Mouse (Mus musculus): ENCODE results near the gene Xdh. TPM values are rescaled to one million over a fixed set of nuclear protein-coding genes. Genes with fewer than 3 reads are reported as not detected.

Xdh gene
- total and polyA plus RNA-seq, 3 experiments = 2.0 to 14.5 TPM; not detected in 1

GRCm38 (mm10) chr17:73933616-73934015, 16.4 kb downstream of the Xdh start:
- no peak overlapping the region for H3K4me3 ChIP-seq (ENCODE audit: control insufficient read depth in 1 of 2, insufficient read depth in 1 of 2, low read depth in 2 of 2, low read length in 2 of 2)
- no peak overlapping the region for H3K9ac ChIP-seq (ENCODE audit: control insufficient read depth, low read depth, low read length, poor library complexity, severe bottlenecking)
- no peak for TF ChIP-seq NELFE (IDR thresholded peaks at IDR 0.05; ENCODE audit: low read depth, low read length)
- TF ChIP-seq RAD21 (IDR thresholded peaks at IDR 0.05; ENCODE audit: low read depth, low read length) = no peak
- TF ChIP-seq UBTF (IDR thresholded peaks at IDR 0.05; ENCODE audit: borderline replicate concordance, insufficient read depth, low read depth, low read length) = no peak
- no peak for TF ChIP-seq POLR2A (IDR thresholded peaks at IDR 0.05; ENCODE audit: control insufficient read depth in 1 of 2, insufficient read depth in 1 of 2, low read depth in 1 of 2, low read length in 2 of 2, poor library complexity in 1 of 2)
- TF ChIP-seq MYC (IDR thresholded peaks at IDR 0.05; ENCODE audit: low read depth, low read length) = no peak
- TF ChIP-seq ETS1 (IDR thresholded peaks at IDR 0.05; ENCODE audit: low read depth, low read length) = no peak
- TF ChIP-seq SIN3A (IDR thresholded peaks at IDR 0.05; ENCODE audit: low read length) = no peak
- TF ChIP-seq POLR2AphosphoS2 (IDR thresholded peaks at IDR 0.05; ENCODE audit: low read length) = no peak
- TF ChIP-seq RCOR1 (IDR thresholded peaks at IDR 0.05; ENCODE audit: low read depth, low read length) = no peak
- no peak for TF ChIP-seq CHD1 (IDR thresholded peaks at IDR 0.05; ENCODE audit: low read depth, low read length)
- TF ChIP-seq MAZ (IDR thresholded peaks at IDR 0.05; ENCODE audit: low read depth, low read length) = no peak
- no peak for TF ChIP-seq TCF12 (IDR thresholded peaks at IDR 0.05; ENCODE audit: low read depth, low read length)
- TF ChIP-seq MAFK (IDR thresholded peaks at IDR 0.05; ENCODE audit: borderline replicate concordance, low read depth, low read length) = no peak
- no peak for TF ChIP-seq MYB (IDR thresholded peaks at IDR 0.05; ENCODE audit: low read depth, low read length)
- TF ChIP-seq ZMIZ1 (IDR thresholded peaks at IDR 0.05; ENCODE audit: low read depth, low read length) = no peak
- H3K4me1 ChIP-seq (ENCODE audit: control insufficient read depth in 1 of 2, insufficient read depth in 2 of 2, low read length in 2 of 2) = no peaks in the 10 kb centered on the region
- H3K79me2 ChIP-seq (ENCODE audit: control insufficient read depth, insufficient read depth, low read length, poor library complexity) = no peaks in the 10 kb centered on the region
- H3K36me3 ChIP-seq (ENCODE audit: control insufficient read depth in 1 of 2, insufficient read depth in 2 of 2, low read length in 2 of 2) = no peaks in the 10 kb centered on the region
- H3K27me3 ChIP-seq (ENCODE audit: control insufficient read depth in 1 of 2, insufficient read depth in 2 of 2, low read length in 2 of 2) = peaks cover 0 to 3% of the 10 kb centered on the region in 2 experiments; a peak in 2 of 4 replicates
- H3K9me3 ChIP-seq (replicated peaks; ENCODE audit: insufficient read depth, low read length) = no peaks in the 10 kb centered on the region
- no peak for DNase-seq (ENCODE audit: low read depth, low spot score)
- no peak overlapping the region for H3K27ac ChIP-seq (ENCODE audit: control insufficient read depth, low read depth, low read length)

GRCm38 (mm10) chr17:73932497-73933059, 17.4 kb downstream of the Xdh start:
- H3K4me3 ChIP-seq (ENCODE audit: control insufficient read depth in 1 of 2, insufficient read depth in 1 of 2, low read depth in 2 of 2, low read length in 2 of 2) = no peak overlapping the region
- no peaks in the 10 kb centered on the region for H3K9me3 ChIP-seq (replicated peaks; ENCODE audit: insufficient read depth, low read length)
- TF ChIP-seq TBP (IDR thresholded peaks at IDR 0.05; ENCODE audit: low read depth, low read length) (no peak), BHLHE40 (IDR thresholded peaks at IDR 0.05; ENCODE audit: borderline replicate concordance, low read depth, low read length) (no peak), EP300 (IDR thresholded peaks at IDR 0.05; ENCODE audit: low read depth in 1 of 2, low read length in 2 of 2) (no peak), ZNF384 (IDR thresholded peaks at IDR 0.05; ENCODE audit: low read depth, low read length) (no peak), SIN3A (IDR thresholded peaks at IDR 0.05; ENCODE audit: low read length) (no peak), RAD21 (IDR thresholded peaks at IDR 0.05; ENCODE audit: low read depth, low read length) (no peak), ELF1 (IDR thresholded peaks at IDR 0.05; ENCODE audit: low read depth, low read length) (no peak), POLR2AphosphoS5 (IDR thresholded peaks at IDR 0.05; ENCODE audit: borderline replicate concordance, low read depth, low read length) (no peak), POLR2A (IDR thresholded peaks at IDR 0.05; ENCODE audit: control insufficient read depth in 1 of 2, insufficient read depth in 1 of 2, low read depth in 1 of 2, low read length in 2 of 2, poor library complexity in 1 of 2) (no peak)
- H3K27me3 ChIP-seq (ENCODE audit: control insufficient read depth in 1 of 2, insufficient read depth in 2 of 2, low read length in 2 of 2) = peaks cover 0 to 3% of the 10 kb centered on the region in 2 experiments; a peak in 2 of 4 replicates
- DNase-seq (ENCODE audit: low read depth, low spot score) = no peak
- H3K27ac ChIP-seq (ENCODE audit: control insufficient read depth, low read depth, low read length) = no peak overlapping the region
- H3K9ac ChIP-seq (ENCODE audit: control insufficient read depth, low read depth, low read length, poor library complexity, severe bottlenecking) = no peak overlapping the region
- no peaks in the 10 kb centered on the region for H3K79me2 ChIP-seq (ENCODE audit: control insufficient read depth, insufficient read depth, low read length, poor library complexity)
- H3K36me3 ChIP-seq (ENCODE audit: control insufficient read depth in 1 of 2, insufficient read depth in 2 of 2, low read length in 2 of 2) = no peaks in the 10 kb centered on the region
- no peaks in the 10 kb centered on the region for H3K4me1 ChIP-seq (ENCODE audit: control insufficient read depth in 1 of 2, insufficient read depth in 2 of 2, low read length in 2 of 2)
